Mouse (Mus musculus): ENCODE measurements around the gene Med29.

Gene Med29

GRCm38 (mm10) chr7:28376011-28376771, 16.3 kb downstream of the Med29 start:
- peak; percentile 74 for DNase-seq (ENCODE audit: low read depth, low spot score)

DNA sequence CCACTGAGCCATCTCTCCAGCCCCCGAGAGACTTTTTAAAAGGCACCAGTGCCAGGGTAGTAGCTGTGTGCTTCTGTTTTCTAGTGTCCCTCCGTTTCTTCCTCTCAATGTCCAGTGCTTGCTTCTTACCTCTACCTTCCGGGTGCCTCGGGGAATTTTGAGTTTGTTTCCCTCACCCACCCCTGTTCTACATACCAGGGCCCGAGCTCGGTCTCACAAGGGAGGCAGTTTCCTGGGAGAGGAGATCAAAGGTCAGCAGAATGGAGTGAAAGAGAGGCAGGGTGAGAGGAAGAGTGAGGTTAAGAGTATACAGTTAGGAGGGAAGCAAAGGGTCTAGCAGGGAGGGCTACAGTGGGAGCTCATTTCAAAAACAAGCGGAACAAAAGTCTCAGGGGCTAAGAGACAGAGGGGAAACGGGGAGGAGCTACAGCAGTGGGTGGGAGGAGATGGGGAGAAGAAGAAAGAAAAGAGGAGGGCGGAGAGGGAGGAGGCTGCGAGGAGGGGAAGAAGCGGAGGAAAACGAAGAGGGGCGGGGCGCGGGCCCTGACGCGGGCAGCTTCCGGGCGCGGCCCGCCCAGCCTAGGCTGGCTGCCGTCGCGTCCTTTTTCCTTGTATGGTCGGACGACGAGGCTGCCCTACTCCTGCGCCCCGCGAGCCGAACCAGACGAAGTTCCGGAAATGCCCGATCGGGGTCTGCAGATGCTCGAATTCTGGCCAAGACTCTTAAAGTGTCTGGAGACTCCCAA, 17.2 kb downstream of the Med29 start:
- peak; percentile 90 for DNase-seq (ENCODE audit: low read depth, low spot score)

GRCm38 (mm10) chr7:28374647-28375046, 17.9 kb downstream of the Med29 start:
- DNase-seq (ENCODE audit: low read depth, low spot score) = no peak

DNA sequence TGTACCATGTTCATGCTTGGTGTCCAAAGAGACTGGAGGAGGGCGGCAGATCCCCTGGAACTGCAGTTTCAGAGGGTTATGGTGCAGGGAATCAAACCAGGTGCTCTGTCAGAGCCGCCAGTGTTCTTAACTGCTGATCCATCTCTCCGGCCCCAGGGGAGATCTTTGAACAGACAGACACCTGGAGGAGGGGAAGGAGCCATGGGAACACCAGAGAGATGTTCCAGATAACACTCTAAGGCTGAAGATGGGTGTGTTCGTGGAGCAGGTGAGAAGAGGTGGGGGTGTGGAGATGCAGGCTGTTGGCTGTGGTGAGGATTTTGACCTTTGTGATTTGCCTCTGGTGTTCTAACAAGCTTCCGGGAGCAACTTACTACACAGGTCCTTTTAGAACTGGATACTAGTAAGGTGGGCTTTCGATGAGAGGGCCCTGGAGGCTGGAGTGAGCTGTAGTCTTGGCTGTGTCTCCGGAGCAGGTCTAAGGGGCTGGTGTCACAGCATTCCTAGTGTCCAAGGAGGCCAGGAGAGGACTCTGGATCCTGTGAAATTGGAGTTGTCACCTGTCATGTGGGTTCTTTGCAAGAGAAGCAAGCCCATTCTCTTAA, 18.5 kb downstream of the Med29 start:
- DNase-seq (ENCODE audit: low read depth, low spot score) = no peak

DNA sequence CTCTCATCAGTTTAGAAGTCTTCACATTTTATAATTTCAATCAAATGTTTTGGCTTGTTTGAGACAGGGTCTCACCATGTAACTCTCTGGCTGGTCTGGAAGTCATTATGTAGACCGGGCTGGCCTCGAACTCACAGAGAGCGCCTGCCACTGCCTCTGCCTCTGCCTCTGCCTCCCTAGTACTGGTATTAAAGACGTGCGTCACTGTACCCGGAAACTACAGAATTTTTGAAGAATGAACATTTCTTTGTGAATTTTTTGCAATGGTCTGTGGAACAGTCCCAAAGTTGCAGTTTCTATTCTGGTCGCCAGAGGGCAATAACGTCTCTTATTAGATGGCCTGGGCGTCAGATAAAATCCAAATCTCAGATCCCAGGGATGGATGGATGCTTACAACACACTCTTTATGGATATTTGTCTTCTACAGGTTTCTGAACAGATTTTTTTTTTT, 19.4 kb downstream of the Med29 start:
- peak; percentile 96 for DNase-seq (ENCODE audit: low read depth, low spot score)

DNA sequence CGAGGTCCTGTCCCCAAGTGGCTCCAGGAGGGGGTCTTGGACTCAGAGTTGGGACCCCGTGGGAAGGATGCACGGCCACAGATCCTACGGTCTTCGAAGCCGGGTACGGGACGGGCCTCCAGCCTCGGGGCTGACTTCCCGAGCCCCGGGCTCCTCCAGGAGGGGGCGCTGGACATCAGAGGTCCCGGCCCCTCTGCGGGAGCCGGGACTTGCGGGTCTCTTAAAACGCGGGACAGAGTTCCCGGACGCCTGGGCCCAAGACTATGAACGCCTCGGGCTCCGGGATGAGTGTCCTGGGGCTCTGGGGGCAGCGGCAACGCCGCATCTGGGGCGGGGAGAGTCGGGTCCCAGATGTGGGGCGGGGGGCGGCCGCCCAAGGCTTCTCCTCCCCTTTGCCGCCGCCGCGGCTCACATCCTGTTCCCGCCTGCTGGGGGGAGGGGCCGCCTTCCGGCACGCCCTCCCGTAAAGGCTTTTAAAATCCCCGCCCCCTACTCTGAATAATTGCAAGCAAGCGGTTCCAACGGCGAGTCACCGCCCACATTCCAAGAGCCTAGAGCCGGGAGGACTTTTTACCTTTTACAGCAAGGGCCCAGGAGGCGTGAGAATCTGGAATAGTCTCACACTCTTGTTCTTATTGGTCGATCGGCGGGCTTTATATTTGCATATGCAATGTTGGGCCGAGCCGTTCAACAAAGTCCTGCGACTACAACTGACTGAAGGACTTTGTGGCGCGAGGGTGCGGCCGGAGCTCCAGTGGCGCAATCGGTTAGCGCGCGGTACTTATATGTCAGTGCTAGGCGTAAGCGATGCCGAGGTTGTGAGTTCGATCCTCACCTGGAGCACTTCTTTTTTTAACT, 20.0 kb downstream of the Med29 start, which contains the start of gene Plekhg2:
Plekhg2 (minus strand) TSS at position 349 of the 858 bp plus-strand sequence.
- peak; percentile 98 for DNase-seq (ENCODE audit: low read depth, low spot score)

- peak; percentile 50 for DNase-seq (ENCODE audit: low read depth, low spot score)
Measured at GRCm38 (mm10) chr7:28371514-28371989, 21.0 kb downstream of the Med29 start.

- DNase-seq (ENCODE audit: low read depth, low spot score) = no peak
Measured at GRCm38 (mm10) chr7:28370977-28371513, 21.5 kb downstream of the Med29 start.

DNA sequence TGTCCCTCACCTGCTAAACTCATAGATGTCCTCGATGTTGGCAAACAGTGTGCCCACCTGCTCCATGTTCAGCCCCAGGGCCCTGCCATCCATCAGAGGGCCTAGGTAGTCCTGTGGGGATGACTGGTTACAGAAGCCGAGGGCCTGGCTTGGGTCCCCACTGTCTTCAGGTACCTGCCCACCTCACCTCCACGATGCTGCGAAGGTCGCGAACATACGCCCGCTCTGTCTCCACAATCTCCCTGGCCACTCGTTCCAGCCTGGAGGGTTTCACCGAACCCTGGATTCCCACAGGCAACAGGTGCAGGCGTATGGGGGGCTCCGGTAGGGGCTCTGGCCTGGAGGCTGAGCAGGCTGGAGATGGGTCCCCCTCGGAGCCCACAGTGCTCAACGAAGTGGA, 22.5 kb downstream of the Med29 start:
- no peak for DNase-seq (ENCODE audit: low read depth, low spot score)

DNA sequence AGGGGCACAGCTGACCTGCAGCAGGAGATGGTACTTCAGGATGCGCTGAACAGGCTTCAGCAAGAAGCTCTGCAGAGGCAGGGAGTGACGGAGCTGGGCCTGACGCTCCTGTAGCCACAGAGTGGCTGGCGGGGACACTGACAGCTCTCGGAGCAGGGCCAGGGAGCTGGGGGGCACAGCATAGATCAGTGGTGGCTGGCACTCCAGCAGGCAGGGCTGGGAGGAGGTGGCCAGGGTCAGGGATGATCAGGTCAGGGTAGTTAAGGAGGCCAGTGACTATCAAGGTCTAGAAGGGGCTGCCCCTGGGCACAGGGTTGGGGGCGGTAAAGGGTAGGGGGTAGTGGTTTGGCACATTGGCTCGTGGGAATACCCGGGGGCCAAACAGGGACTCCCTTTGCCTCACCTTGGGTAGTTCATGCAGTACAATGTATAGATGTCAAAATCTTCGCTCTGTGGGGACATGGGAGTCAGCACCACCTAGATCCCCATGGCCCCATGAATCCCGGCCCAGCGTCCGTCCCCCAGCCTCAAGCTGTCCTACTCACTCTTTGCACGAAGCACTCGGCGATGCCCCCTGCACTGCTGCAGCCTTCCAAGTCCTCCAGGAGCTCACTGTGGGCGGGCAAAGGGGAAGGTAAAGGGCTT, 24.1 kb downstream of the Med29 start:
- DNase-seq (ENCODE audit: low read depth, low spot score) = no peak

DNA sequence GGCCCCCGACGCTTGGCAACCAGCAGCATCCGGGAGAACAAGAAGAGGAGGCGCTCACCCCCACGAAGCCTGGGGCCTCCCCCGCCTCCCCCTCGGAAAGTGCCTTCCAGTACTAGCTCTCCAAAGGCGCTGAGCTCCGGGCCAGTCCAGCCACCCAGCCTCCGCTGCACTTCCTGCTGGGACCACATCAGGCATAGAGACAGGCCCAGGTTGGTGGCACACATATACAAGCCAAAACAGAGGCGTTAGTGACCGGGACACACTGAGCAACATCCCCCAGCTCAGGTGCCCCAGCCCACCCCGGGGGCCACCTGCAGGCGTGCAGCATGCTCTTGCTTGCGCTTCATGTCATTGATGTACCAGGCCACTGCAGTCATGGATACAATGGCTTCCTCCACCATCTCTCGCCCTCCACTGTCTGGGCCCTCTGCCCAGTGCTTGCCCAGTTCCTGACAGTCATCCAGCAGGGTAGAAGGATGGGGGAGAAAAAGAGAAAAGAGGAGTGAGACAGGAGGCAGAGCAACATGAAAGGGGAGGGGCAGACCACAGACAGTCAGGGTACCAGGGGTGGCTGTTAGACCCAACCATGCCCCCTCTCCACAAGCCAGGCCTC, 24.7 kb downstream of the Med29 start:
- DNase-seq (ENCODE audit: low read depth, low spot score) = no peak

GRCm38 (mm10) chr7:28362441-28363060, 30.0 kb downstream of the Med29 start:
- no peak for DNase-seq (ENCODE audit: low read depth, low spot score)

DNA sequence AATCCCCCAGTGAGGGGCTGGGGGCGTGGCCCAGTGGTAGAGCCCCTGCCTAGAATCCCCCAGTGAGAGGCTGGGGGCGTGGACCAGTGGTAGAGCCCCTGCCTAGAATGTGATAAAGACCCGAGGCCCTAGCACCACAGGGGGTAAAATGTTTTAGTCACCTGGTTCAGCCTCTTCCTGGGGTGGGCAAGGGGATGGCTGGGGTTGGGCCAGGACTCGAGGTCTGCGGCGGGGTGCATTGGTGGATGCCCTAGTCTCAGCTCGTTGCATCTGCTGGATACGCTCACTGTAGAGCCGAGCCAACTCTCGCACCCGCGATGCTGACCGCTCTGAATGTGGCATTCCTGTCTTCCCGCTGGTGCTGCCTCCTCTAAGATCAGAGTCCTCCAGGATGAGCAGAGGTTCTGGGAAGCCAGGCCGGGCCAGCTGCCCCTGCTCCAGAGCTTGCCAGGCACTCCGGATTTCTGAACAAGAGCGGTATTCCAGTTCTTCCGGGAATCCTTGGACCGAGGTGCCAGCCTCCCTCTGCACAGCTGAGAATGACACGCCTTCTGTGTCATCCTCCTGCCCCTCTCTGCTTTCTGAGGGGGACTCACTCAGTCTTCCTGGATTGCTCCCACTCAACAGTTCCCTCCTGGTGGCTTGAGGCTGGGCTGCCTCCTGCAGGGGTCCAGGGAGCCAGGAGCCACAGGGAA, 30.7 kb downstream of the Med29 start:
- DNase-seq (ENCODE audit: low read depth, low spot score) = no peak

DNA sequence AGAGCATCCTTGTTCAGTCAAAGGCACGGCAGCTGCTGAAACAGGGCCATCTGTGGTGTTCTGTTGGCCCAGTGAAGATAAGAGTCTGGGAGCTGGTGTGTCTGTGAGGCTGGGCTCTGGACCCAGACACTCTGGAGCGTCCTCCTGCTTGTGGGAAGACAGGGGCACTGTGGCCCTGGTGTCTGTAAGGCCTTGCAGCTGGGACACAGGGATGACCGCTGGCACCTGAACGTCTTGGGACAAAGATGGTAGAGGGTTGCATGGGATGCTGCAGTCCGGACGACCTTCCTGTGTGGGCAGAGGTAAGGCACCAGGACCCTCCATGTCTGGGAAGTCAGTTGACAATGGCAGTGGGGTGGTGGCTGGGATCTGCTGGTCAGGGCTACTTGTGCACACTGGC, 32.2 kb downstream of the Med29 start:
- DNase-seq (ENCODE audit: low read depth, low spot score) = no peak

GRCm38 (mm10) chr7:28359854-28360253, 32.7 kb downstream of the Med29 start:
- no peak for DNase-seq (ENCODE audit: low read depth, low spot score)

GRCm38 (mm10) chr7:28358431-28358830, 34.1 kb downstream of the Med29 start:
- DNase-seq (ENCODE audit: low read depth, low spot score) = no peak

GRCm38 (mm10) chr7:28357984-28358383, 34.5 kb downstream of the Med29 start:
- peak; percentile 77 for DNase-seq (ENCODE audit: low read depth, low spot score)

- DNase-seq (ENCODE audit: low read depth, low spot score) = no peak
Measured at GRCm38 (mm10) chr7:28356981-28357380, 35.5 kb downstream of the Med29 start.

GRCm38 (mm10) chr7:28355221-28355620, 37.3 kb downstream of the Med29 start:
- DNase-seq (ENCODE audit: low read depth, low spot score) = no peak
